Mouse (Mus musculus) liver, embryonic 14.5 days (tissue): Measurements from ENCODE around the gene Selenon.

ENCODE experiments used
- CTCF ChIP-seq: IDR thresholded peaks from 2 replicates; pipeline ENCODE4 v1.5.1; 2016; ENCODE audit warnings: antibody characterized with exemption, low read depth, control low read depth
- EP300 ChIP-seq: IDR thresholded peaks from 2 replicates; pipeline ENCODE4 v1.6.1; 2016; ENCODE audit warnings: antibody characterized with exemption, low read depth

DNA sequence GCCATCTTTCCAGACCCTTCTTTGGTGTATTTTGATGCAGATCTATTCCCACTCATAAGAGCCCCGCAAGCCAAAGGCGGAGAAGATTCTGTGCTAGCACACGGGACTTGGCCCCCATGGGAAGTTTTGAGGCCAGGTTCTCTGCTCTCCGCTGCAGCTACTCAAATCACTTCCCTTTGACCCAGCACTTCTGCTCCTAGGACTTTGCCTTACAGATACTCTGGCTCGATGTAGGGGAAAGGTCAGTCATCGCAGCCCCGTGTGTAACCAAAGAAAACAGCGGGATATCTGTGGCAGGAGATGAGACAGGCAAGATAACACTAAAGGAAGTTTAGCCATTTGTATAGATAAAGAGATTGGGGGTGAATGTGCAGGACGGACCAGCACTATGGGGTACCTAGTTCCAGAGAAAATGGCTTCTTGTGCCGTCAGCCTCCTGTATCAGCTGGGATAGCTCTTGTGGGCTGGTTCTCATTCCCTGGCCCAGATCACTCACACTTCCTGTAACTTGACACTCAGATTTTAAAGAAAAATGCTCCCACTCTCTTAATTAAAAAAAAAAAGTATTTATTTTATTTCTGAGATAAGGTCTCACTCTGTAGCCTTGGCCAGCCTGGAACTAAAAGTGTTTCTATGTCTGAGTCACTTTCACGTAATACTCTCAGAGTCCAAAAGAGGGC lies 61.8 kb downstream of the Selenon start:
- TF ChIP-seq EP300 (no peak), CTCF (0 out of 2 replicates have a peak, but pooled peaks have one; percentile 6)
